Mouse (Mus musculus) liver, adult 2 months (tissue): Measurements from ENCODE around the gene Slc11a2.

Experiments used
- CTCF ChIP-seq: fragments of 200-500 bp; IDR thresholded peaks from 2 replicates; pipeline ENCODE4 v1.5.1; 2011; ENCODE audit warnings: low read depth, low read length, control low read depth
- POLR2A ChIP-seq: fragments of 200-500 bp; IDR thresholded peaks from 2 replicates; pipeline ENCODE4 v1.6.1; 2011; ENCODE audit warnings: low read length, control low read depth; ENCODE audit not compliant: insufficient read depth; ENCODE audit errors: extremely low read depth

DNA sequence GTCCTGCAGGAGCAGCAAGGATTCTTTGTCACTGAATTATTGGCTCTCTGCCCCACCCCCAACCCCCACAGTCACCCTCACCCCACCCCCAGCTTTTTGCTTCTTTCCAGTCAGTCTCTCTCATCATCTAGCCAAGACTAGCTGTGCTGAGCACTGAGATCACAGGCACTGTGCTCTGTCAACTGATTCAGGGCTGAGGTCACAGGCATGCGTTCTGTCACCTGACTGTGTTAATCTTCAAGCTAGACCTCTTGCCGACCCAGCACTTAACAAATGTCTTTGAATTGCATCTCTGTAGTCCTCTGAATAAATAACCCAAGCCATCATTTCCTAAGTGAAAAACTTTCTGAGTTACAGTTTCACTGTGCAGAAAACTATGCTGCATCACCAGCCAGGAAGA, 75.4 kb downstream of the Slc11a2 start:
- TF ChIP-seq CTCF: no peak
- TF ChIP-seq POLR2A: no peak
